Mouse (Mus musculus): Measurements from ENCODE around the gene Ccdc32.
"Not testable (repeated sequence)": the region's sequence is repeated elsewhere in the genome, so short reads cannot be mapped to it uniquely, and the experiment has no call there.

Gene Ccdc32

GRCm38 (mm10) chr2:119028941-119029551 is at the start of gene Ccdc32:
Gene Ccdc32, minus strand, starts transcription at chr2:119029393.
- peak; percentile 99 for DNase-seq

- DNase-seq, result no peak
Observed at GRCm38 (mm10) chr2:119072397-119072796, 43.2 kb upstream of the Ccdc32 start.

- DNase-seq, result no peak
Observed at GRCm38 (mm10) chr2:119060139-119060538, 30.9 kb upstream of the Ccdc32 start.

- no peak for DNase-seq
Observed at GRCm38 (mm10) chr2:119050132-119050650, 21.0 kb upstream of the Ccdc32 start.

GRCm38 (mm10) chr2:119047849-119048248 is 18.7 kb upstream of the Ccdc32 start:
- no peak for DNase-seq

- peak; percentile 93 for DNase-seq
Observed at GRCm38 (mm10) chr2:119046649-119047611, 17.7 kb upstream of the Ccdc32 start, which contains the start of gene Knl1. Gene Knl1, plus strand, starts transcription at chr2:119047119.

DNA sequence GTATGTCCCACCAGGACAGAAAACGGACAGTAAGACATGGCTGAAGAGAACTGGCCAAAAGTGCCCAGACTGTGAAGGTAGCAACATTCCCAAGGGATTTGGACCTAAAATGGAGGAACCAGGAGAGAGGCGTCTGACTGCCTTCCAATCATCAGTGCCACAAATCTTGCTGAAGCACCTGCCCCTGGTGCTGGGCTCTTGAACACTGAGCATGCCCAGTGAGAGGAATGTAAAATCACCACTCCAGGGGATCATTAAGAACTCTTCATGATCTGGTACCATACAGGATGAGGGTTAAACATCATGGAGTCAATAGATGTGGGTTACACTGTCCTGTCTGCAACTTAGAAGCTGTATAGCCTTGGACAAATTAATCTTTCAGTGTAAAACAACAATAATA is 16.0 kb upstream of the Ccdc32 start:
- DNase-seq, result no peak

GRCm38 (mm10) chr2:119040882-119041281 is 11.7 kb upstream of the Ccdc32 start:
- peak; percentile 43 to 66 for DNase-seq

GRCm38 (mm10) chr2:119035397-119035745 is 6.2 kb upstream of the Ccdc32 start:
- DNase-seq, result no peak

- DNase-seq, result peak; percentile 96
Observed at GRCm38 (mm10) chr2:119034656-119035396, 5.6 kb upstream of the Ccdc32 start, which contains the start of gene Rpusd2. Gene Rpusd2, plus strand, starts transcription at chr2:119034790.

GRCm38 (mm10) chr2:119032191-119032590 is 3.0 kb upstream of the Ccdc32 start:
- no peak for DNase-seq

- DNase-seq, result no peak
Observed at GRCm38 (mm10) chr2:119026951-119027350, 2.2 kb downstream of the Ccdc32 start.

GRCm38 (mm10) chr2:119025239-119025616 is 4.0 kb downstream of the Ccdc32 start:
- DNase-seq, result no peak

DNA sequence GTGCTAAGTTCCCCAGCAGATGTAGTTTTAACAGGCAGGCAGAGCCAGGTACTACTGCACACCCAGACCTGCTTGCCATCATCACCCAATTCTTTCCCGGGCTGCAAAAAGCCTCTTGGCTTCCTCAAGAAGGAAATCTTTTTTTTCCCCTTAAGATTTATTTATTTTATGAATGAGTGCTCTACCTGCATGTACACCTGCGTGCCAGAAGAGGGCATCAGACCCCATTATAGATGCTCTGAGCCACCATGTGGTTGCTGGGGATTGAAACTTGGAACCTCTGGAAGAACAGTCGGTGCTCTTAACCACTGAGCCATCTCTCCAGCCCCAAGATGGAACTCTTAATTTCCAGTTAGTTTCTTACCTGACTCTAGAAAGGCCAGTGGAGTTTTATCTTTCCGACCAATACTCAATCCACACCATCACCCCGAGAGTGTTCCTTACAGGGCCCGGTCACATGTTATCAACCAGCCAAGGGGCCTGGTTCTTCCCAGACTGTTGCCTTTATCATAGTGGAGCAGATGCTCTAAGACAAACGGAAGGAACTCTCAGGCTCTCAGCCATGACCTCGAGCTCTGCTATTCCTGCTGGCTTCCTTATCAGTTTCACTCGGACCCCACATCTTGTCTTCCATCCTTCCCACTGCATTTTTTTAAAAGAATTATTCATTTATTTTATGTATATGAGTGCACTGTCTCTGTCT is 4.5 kb downstream of the Ccdc32 start:
- DNase-seq, result peak in 1 of 2 experiments; percentile 27

DNA sequence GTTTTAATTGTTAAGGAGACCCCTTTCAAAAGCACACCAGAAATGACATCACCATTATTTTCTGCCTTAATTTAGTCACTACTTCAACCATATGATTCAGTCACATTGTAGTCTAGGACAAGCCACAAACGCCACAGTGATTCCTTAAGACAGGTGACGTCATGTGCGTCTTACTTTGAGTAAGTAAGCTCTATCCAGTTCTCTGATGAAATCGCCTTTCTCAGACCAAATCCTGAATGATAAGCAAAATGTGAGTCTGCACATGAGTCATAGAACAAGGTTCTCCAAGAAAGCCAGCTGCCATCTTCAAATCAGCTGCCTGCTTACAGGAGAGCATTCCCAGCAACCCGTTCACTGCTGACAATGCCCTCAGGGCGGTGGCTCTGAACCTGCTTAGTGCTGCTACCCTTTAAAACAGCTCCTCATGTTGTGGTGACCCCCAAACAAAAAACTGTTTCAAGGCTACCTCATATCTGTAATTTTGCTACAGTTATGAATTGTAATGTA is 6.0 kb downstream of the Ccdc32 start:
- no peak for DNase-seq

DNA sequence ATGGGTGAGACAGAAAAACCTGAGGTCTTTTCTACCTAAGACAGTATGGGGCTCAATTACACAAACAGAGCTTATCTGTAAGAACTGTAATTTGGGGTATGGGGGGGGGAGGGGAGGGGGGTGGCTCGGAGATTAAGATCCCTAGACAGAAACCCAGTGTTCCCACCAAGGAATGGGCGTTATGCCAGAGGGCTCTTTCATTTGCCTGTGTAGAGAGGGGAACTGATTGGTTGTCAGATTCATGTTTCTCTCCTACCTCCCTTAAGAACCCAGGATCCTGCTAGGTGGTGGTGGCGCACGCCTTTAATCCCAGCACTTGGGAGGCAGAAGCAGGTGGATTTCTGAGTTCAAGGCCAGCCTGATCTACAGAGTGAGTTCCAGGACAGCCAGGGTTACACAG is 9.7 kb downstream of the Ccdc32 start:
- no peak for DNase-seq

DNA sequence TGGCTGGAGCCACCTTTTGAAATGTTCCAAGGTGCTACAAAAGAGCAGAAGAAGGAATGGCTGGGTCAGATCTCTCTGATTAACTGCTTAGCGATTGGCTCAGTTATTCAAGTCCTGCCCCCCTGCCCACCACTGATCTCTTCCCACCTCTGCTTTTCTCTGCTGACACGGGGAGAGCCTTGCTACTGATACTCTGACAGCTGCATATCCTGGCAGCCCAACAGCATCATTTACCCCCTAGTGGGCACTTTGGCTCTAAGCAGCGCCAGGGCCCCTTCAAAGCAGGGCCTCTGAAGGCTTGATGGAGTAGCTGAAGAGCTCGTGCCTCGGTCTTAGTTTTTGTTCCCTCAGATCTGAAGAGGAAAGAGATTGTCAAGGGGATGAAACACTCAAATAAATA is 10.1 kb downstream of the Ccdc32 start:
- DNase-seq, result no peak

GRCm38 (mm10) chr2:119018391-119019122 is 10.6 kb downstream of the Ccdc32 start:
- DNase-seq, result no peak

DNA sequence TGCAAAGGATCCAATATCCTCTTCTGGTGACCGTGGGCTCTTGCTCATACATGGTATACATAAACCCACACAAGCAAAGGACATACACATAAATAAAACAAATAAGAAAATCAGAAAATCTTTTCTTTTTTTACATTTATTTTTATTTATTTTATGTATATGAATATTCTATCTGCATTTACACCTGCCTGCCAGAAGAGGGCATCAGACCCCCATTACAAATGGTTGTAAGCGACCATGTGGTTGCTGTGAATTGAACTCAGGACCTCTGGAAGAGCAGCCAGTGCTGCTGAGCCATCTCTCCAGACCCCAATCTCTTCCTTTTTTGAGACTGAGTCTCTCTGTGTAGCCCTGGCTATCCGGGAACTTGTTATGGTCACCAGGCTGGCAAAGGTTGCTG is 11.5 kb downstream of the Ccdc32 start:
- DNase-seq, result no peak

DNA sequence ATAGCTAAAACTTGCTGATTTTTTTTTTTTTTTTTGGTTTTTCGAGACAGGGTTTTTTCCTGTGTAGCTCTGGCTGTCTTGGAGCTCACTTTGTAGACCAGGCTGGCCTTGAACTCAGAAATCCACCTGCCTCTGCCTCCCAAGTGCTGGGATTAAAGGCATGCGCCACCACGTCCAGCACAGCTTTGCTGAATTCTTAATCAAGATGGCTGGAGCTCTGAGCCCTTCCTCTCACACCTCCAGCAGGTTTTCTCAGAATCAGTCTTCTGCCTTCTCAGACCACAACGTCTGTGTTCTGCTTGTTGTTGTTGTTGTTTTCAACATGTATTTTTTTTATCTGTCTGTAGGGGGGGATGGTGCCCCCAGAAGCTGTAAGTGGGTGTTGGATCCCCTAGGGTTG is 12.9 kb downstream of the Ccdc32 start:
- DNase-seq, result not testable (repeated sequence)

- peak; percentile 54 to 63 for DNase-seq
Observed at GRCm38 (mm10) chr2:119015604-119016180, 13.5 kb downstream of the Ccdc32 start.

All from kidney, postnatal 36 days (tissue).